Mouse (Mus musculus) colon, adult 2 months (tissue): ENCODE data around the gene Ube2l3. TPM values are rescaled to one million over a fixed set of nuclear protein-coding genes. Genes with fewer than 3 reads are reported as not detected.

Experiments used
- polyA plus RNA-seq: library from polyadenylated mRNA; depleted of rRNA; stranded (reverse); fragments of >200 nt; gene quantifications from 2 replicates; pipeline ENCODE4 v1.2.3, GENCODE M21; 2012; rRNA removed

Gene Ube2l3
- polyA plus RNA-seq: 53.5 and 63.4 TPM in 2 replicates

DNA sequence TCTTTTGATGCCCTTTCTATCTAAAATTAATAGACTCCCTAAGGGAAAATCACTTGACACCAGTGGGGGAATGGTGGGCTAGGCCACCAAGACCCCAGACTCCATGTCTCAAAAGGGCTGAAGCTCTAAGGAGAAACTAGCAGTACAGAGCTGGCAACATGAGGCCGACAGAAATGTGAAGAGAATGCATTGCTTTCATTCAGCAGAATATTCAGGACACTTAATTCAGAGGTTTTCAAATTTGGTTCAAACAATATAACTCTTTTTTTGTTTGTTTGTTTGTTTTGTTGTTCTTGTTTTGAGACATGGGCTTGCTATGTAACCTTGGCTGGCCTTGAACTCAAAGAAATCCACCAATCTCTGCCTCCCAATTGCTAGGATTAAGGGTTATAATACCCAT lies at the start of gene Ube2l3:
Ube2l3 (minus strand) TSS at position 101 of the 400 bp plus-strand sequence.

DNA sequence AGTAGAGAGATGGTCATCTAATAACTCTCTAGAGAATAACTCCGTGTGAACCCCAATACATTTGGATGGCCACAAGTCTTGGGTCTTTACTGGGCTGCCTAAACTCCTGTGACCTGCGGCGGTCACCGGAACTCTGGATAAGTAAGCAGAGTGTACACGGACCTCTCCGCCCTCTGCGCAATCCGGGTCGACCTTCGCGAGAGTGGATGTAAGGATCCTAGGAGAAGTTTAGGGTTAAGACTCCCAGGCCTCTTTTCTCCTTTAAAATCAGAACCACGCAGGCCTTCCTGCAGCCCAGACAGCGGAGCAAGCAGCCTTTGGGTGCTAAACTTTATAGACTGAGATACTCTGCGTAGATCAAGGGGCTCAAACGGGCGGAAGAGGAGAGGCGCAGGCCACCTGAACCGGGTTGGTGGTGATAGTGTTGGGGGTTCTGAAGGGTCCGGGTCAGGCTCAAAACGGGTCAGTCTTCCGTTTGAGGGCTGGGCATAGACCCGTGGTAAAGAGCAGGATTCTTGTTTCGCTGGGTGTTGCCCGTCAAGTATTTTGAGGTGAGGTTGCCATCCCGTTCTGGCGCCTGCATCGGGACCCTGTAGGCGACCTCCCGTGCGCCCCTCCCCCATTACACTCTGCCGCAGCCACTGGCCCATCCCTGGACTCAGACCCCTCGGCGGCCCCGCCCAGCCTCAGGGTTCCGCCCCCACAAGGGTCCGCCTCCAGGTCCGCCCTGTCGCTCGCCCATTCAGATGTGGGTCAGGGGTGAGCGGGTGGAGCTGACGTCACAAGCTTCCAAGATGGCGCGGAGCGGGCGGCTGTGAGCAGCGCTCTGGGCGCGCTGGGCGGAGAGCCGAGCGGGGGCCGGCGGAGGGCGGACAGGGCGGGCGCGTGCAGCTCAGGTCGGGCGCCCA lies 30.6 kb upstream of the Ube2l3 start, which contains the start of gene Hic2:
Hic2 (plus strand) TSS at position 779 of the 908 bp plus-strand sequence.

DNA sequence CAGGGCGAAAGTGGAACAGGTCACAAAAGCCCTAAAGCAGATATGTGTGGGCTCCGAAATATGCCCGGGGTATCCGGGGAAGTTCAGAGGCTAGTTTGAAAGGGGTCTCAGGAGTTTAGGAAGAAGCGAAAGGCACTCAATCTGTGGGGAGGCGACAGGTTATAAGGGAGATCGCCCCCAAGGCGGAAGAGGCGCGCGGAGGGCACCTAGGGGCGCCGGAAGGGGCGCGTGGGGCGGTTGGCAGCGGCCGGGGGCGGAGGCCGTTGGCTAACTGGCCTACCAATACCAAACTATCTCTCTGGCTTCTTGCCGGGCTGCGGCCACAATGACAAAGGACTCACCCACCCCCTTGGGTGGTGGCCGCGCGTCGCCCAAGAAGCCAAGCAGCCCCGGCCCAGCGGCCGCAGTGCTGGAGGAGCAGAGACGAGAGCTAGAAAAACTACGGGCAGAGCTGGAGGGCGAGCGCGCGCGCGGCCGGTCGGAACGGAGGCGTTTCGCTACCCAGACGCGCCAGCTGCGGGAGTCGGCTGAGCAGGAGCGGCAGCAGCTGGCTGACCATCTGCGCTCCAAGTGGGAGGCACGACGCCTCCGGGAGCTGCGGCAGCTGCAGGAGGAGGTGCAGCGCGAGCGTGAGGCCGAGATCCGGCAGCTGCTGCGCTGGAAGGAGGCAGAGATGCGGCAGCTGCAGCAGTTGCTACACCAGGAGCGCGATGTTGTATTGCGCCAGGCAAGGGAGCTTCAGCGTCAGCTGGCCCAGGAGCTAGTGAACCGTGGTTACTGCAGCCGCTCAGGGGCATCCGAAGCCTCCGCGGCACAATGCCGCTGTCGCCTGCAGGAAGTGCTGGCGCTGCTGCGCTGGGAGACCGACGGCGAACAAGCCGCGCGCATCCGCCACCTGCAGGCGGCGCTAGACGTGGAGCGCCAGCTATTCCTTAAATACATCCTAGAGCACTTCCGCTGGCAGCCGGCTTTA lies 6.2 kb upstream of the Ube2l3 start, which contains the start of gene Rimbp3:
Rimbp3 (plus strand) TSS at position 215 of the 973 bp plus-strand sequence.

DNA sequence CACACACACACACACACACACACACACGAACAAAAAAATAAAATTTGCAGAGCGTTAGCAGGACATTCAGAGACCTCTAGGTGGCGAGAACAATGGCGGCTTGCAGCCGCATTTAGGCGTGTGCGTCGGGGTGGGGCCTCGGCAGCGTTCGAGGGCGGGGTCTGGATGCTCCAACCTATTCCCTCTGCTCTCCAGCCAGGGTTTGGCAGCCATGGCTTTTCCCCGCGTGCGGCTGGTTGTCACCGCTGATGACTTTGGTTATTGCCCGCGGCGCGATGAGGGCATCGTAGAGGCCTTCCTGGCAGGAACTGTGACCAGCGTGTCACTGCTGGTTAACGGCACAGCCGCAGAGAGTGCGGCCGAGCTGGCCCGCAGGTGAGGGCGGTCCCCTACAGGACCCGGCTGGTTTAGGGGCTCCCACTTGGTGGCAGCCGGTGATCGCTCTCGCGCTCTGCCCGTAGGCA lies 55.6 kb downstream of the Ube2l3 start, which contains the start of gene Ccdc116:
Ccdc116 (minus strand) TSS at position 458 of the 464 bp plus-strand sequence.

DNA sequence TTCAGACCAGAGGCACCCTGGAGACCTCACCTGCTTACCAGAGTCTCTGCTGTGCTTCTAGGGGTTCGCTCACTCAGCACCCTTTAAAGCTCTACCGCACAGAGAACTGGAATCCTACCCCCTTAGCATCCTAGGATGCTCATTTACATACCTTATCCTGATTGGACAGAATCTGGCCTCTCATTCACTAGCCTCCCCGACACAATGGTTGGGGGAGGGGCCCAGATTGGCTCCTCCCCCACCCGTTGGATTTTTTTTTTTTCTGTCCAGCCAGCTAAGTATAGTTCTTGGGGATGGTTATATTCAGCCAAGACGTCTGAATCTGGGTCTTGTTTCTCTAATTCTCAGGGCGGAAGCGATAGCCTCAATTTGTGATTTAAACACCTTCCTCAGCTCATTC lies 58.1 kb downstream of the Ube2l3 start, which contains the start of gene Ydjc:
Ydjc (plus strand) TSS at position 283 of the 400 bp plus-strand sequence.

DNA sequence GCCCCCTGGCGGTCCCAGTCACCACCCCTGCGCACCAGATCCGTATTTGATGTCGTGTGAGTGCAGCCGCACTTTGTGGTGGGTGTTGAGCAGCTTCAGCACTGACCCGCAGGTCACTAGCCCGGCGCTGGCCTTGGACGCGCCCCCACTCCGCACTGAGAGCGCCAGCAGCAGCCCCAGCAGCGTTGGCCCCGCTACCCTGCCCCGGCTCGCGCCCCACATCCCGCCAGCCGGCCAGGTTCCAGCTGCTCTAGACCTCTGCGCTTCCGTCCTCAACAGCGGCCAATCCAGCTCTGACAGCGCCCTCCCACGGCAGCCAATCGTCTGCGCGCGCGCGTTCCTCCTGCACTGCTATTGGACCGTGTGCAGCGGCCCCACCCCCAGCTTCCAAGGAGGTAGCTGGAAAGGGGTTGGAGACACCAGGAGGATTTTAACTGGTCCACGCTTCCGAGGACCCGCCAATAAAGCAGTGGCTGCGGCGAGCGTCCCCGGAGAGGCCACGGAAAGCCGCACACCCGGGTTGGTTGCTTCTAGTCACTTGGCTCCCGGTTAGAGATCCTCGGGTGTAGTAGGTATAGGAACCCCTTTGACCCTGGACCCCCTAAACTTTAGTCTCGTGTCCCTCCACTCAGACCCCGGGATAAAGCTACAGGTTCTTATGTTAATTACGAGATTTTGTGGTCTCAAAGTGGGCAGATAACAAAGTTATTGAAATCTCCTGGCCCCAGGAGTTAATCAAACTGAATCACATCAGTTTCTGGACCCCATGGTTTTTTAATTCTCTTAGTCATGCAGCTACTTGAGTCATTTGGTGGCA lies 70.2 kb downstream of the Ube2l3 start, which contains the start of gene Sdf2l1:
Sdf2l1 (minus strand) TSS at position 295 of the 817 bp plus-strand sequence.

DNA sequence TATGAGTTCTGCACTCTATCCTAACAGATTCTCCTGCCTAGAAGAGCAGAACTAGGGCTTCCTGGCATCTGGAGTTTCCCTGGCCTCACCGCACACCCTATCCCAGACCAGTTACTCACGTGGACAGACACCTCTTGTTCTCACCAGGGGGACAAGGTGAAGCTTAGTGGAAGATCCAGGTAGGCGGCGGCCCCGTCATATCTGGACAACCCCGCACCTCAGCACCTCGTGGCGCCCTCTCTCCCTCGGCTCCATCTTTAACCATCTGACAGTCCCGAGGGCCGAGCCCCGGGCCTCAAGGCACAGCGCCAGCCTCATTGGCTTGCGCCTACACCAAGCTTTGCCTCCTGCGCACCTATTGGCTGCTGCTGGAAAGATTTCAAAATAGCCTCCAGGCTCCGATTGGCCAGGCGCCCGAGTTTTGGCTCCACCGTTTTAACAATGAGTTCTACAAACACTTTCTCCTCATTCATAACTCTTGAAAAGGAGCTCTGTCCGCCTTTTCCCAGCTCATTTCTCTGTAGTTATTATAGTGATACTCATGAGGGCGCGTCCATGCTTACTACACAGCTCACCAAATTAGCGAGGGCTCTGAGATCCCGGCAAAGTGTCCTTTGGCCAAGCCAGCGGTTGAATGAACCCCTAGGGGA lies 77.5 kb downstream of the Ube2l3 start, which contains the start of gene 2610318N02Rik:
2610318N02Rik (minus strand) TSS at position 297 of the 650 bp plus-strand sequence.

DNA sequence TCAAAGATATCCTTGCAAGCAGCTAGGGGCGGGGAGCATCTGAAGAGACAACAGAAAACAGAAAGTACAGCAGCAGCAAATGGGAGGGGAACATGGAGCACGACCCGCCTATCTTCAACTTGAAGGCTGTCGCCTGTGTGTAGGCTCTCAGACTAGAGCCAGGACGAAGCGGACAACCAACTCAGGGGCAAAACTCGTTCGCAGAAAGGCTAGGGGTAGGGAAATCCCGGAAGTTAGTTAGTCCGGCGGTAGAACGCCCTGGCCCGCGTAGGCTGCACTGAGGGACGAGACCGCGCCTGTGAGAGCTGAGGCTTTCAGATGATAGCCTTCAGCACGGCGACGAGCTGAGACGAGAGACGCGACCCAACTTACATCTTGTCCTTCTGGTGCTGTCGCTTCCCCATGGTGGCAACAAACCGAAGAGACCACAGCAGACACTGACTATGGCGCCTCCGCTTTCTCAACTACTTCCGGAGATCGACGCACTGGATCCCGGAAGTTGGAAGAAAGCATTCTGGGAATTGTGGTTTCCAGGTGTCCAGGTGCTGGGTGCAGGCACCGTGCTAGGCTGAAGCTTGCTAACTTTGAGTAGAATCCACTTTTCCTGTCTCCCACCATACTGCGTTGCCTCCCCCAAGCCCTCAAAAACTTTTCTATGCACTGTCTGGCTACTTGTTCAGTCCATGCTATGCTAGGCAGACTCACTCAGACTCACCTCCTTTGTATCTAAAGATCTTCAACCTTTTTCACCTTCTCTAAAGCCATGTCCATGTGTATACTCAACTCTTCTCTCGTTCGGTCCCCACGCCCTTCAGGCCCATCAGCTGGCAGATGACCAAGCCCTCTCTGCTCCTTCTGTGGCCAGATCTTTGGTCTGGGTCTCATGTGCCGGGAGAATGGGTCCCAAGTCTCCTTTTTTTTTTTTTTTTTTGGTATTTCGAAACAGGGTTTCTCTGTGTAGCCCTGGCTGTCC lies 91.4 kb downstream of the Ube2l3 start, which contains the start of gene Ppil2:
Ppil2 (minus strand) TSS at position 487 of the 973 bp plus-strand sequence.

Other genes starting within 250 kb of the Ube2l3 start
- gene Mapk1, start 219.3 kb downstream of the Ube2l3 start, polyA plus RNA-seq: 35.3 and 46.0 TPM in 2 replicates
- gene Ypel1, start 133.0 kb downstream of the Ube2l3 start, polyA plus RNA-seq: 0.49 and 0.68 TPM in 2 replicates
- gene Ppil2, start 91.4 kb downstream of the Ube2l3 start, polyA plus RNA-seq: 69.8 and 71.2 TPM in 2 replicates
- gene 2610318N02Rik, start 77.5 kb downstream of the Ube2l3 start, polyA plus RNA-seq: 6.8 and 8.1 TPM in 2 replicates
- gene Sdf2l1, start 70.3 kb downstream of the Ube2l3 start, polyA plus RNA-seq: 113 and 133 TPM in 2 replicates
- 67.1 and 81.4 TPM in 2 replicates for gene Ydjc, start 58.0 kb downstream of the Ube2l3 start, polyA plus RNA-seq
- 11.6 and 13.3 TPM in 2 replicates for gene Ccdc116, start 55.4 kb downstream of the Ube2l3 start, polyA plus RNA-seq
- 0.16 and 0.17 TPM in 2 replicates for gene Rimbp3, start 6.0 kb upstream of the Ube2l3 start, polyA plus RNA-seq
- 4.2 and 4.3 TPM in 2 replicates for gene Hic2, start 30.9 kb upstream of the Ube2l3 start, polyA plus RNA-seq
- 17.5 and 19.0 TPM in 2 replicates for gene Tmem191c, start 73.4 kb upstream of the Ube2l3 start, polyA plus RNA-seq
- 0.05 and 0.16 TPM in 2 replicates for gene Serpind1, start 128.7 kb upstream of the Ube2l3 start, polyA plus RNA-seq
- gene Snap29, start 203.3 kb upstream of the Ube2l3 start, polyA plus RNA-seq: 4.3 and 4.5 TPM in 2 replicates
- gene Pi4ka, start 203.7 kb upstream of the Ube2l3 start, polyA plus RNA-seq: 37.9 and 39.7 TPM in 2 replicates
- gene Crkl, start 249.3 kb upstream of the Ube2l3 start, polyA plus RNA-seq: 40.0 and 48.0 TPM in 2 replicates